Mouse (Mus musculus) testis, adult 2 months (tissue): Measurements from ENCODE around the gene Gm16223.

ENCODE experiments used
- CTCF ChIP-seq: fragments of 200-500 bp; IDR thresholded peaks from 2 replicates; pipeline ENCODE4 v1.5.1; 2012; ENCODE audit warnings: low read depth, mild to moderate bottlenecking, inconsistent platforms, low read length, moderate library complexity; ENCODE audit not compliant: control insufficient read depth, insufficient read depth, insufficient replicate concordance
- POLR2A ChIP-seq: fragments of 200-500 bp; IDR thresholded peaks from 2 replicates; pipeline ENCODE4 v1.6.1; 2012; ENCODE audit warnings: low read depth, mild to moderate bottlenecking, inconsistent platforms, low read length, moderate library complexity; ENCODE audit not compliant: control insufficient read depth

DNA sequence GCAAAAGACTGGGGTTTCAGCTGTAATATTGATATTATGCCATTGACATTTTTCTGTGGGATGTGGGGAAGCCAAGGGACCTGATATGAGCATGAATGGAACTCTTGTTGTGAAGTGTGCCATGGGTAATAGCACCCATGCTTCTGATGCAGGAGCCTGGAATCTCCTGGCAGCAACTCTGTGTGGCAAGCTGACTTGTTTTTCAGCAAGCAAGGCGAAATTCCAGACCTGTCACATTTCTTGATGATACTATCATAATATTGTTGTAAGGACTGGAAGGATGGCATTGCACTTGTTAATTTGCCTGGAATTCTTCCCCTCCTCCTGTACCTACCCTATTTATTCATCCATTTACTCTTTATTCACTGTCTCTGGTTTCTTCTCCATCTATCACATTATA is 44.2 kb upstream of the Gm16223 start:
- TF ChIP-seq CTCF (no peak), POLR2A (no peak)
